Mouse (Mus musculus) kidney, postnatal 0 days (tissue): ENCODE results near the gene Fchsd2. TPM values are rescaled to one million over a fixed set of nuclear protein-coding genes. Genes with fewer than 3 reads are reported as not detected.

Experiments used
- ATAC-seq: fragments of 200-750 bp; cut with Nextera tagmentation; replicated peaks from 2 replicates; pipeline ENCODE4 v1.8.0; 2017; ENCODE audit warnings: low read depth, moderate number of reproducible peaks, moderate TSS enrichment, moderate library complexity; ENCODE audit not compliant: low FRiP score
- DNase-seq: peaks from one replicate; pipeline ENCODE4 v3.0.0-alpha.2; 2016; ENCODE audit warnings: low spot score
- H3K27ac ChIP-seq: fragments of 300-500 bp; sonication (generic); 2 replicates; pipeline ENCODE4 v1.5.1; 2014; ENCODE audit warnings: mild to moderate bottlenecking
- H3K27me3 ChIP-seq: fragments of 300-500 bp; sonication (generic); 2 replicates; pipeline ENCODE4 v1.6.1; 2014; ENCODE audit warnings: low read length, mixed read lengths; ENCODE audit not compliant: insufficient read depth
- H3K36me3 ChIP-seq: fragments of 300-500 bp; sonication (generic); 2 replicates; pipeline ENCODE4 v1.6.1; 2014; ENCODE audit warnings: low read length, mixed read lengths; ENCODE audit not compliant: insufficient read depth
- H3K4me1 ChIP-seq: fragments of 300-500 bp; sonication (generic); replicated peaks from 2 replicates; pipeline ENCODE4 v1.6.1; 2014; ENCODE audit warnings: antibody characterized with exemption, low read length, mixed read lengths; ENCODE audit not compliant: insufficient read depth
- H3K4me2 ChIP-seq: fragments of 300-500 bp; sonication (generic); 2 replicates; pipeline ENCODE4 v1.6.1; 2014; ENCODE audit warnings: mild to moderate bottlenecking, low read length, moderate library complexity, mixed read lengths
- H3K4me3 ChIP-seq: fragments of 300-500 bp; sonication (generic); replicated peaks from 2 replicates; pipeline ENCODE4 v1.5.1; 2014; ENCODE audit warnings: low read depth, low read length
- H3K9ac ChIP-seq: fragments of 300-500 bp; sonication (generic); 2 replicates; pipeline ENCODE4 v1.6.1; 2014; ENCODE audit warnings: low read depth, low read length
- H3K9me3 ChIP-seq: fragments of 300-500 bp; sonication (generic); replicated peaks from 2 replicates; pipeline ENCODE4 v1.6.1; 2016; ENCODE audit warnings: low read length, inconsistent platforms, mixed read lengths
- CTCF ChIP-seq: IDR thresholded peaks from 2 replicates; pipeline ENCODE4 v1.5.1; 2016; ENCODE audit warnings: antibody characterized with exemption, low read depth, mild to moderate bottlenecking, moderate library complexity
- WGBS: fragments of 180-500 bp; shearing (Covaris S2); extraction: QIAGEN DNeasy Blood & Tissue Kit; methylation state at CpG from one replicate; pipeline ENCODE4 v1.1.7; 2014; 5-methylcytosine and 5-hydroxymethylcytosine counted together
- polyA plus RNA-seq: library from polyadenylated mRNA; unstranded; fragments of >200 nt; fragmentation: Nextera tagmentation; extraction: Ambion mirVana; gene quantifications from 2 replicates; pipeline ENCODE4 v1.2.1, GENCODE M21; 2015

The Fchsd2 gene
- polyA plus RNA-seq, 1 experiment from 2014 or later, result 15.9 TPM

DNA sequence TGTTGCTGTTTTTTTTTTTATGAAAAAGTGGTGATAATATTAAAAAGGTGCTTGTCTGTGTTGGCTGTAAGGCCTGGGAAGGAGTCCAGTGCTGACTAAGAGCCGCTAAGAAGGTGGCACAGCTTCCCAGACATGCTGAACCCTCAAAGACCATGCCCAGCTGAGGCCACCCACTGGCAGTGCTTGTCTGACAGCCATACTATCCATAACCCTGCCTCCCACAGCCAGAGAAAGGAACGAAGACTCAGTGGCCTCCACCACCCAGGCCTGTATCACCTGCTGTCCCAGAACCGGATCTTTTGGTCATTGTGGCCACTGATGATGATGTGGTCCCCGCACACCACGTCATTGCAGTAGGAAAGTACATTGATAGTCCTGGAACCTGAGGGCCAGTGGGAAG is 198.5 kb downstream of the Fchsd2 start:
- Histone ChIP-seq H3K27ac (no peak overlapping the region), H3K36me3 (peaks cover 13% of the 10 kb centered on the region; the same call in 1 of the 2 replicates), H3K4me3 (no peak overlapping the region), H3K27me3 (no peaks in the 10 kb centered on the region), H3K9me3 (no peaks in the 10 kb centered on the region), H3K4me1 (no peaks in the 10 kb centered on the region), H3K4me2 (no peak overlapping the region), H3K9ac (no peak overlapping the region)
- DNase-seq (no peak), ATAC-seq (no peak)
- WGBS, result 89% methylated on average over 5 of the region's 5 CpGs
- no peak for TF ChIP-seq CTCF

DNA sequence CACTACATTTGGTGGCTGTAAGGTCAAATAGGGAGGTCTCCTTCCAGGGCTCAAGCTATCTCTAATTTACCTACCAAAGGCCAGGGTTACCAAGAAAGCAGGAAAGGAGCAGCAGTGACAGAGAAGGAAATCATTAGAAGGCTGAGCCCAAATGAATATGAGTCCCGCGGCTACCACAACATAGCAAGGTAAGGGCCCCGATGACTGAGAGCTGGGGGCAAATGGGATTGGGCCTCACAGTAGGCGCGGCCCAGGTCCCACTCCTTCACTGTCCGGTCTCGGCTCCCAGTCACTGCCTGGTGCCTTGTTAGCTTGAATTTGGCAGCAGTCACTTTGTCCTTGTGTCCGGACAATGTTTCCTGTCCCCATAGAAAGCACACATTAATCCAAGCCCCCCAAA is 199.0 kb downstream of the Fchsd2 start:
- no peaks in the 10 kb centered on the region for H3K9me3 ChIP-seq
- H3K4me2 ChIP-seq, result no peak overlapping the region
- H3K36me3 ChIP-seq, result peaks cover 13% of the 10 kb centered on the region; the same call in 1 of the 2 replicates
- DNase-seq (no peak), ATAC-seq (no peak)
- peaks cover 3% of the 10 kb centered on the region for H3K4me1 ChIP-seq
- no peak for TF ChIP-seq CTCF
- H3K4me3 ChIP-seq, result no peak overlapping the region
- no peak overlapping the region for H3K9ac ChIP-seq
- H3K27me3 ChIP-seq, result no peaks in the 10 kb centered on the region
- 93% methylated on average over 8 of the region's 8 CpGs for WGBS
- no peak overlapping the region for H3K27ac ChIP-seq

DNA sequence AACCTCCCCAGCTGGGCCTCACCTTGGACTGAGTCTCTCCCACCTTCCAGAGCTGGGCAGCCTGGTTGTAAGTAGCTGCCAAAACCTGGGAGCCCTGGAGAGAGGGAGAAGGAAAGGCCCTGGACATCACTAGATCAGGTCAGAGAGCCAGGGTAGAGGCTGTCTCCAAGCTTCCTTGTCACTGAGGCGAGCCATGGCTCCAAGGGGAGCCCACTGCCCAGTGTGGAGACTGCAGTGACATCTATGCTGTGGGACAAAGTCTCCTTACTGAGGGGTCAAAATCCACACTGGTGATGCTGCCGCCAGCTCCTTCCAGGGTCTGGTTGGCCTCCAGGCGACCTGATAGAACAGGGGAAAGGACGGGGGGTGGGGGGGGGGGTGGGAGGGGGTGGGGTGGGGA is 199.4 kb downstream of the Fchsd2 start:
- ATAC-seq (no peak), DNase-seq (no peak)
- WGBS, result 81% methylated on average over 2 of the region's 4 CpGs
- Histone ChIP-seq H3K27me3 (no peaks in the 10 kb centered on the region), H3K36me3 (peaks cover 13% of the 10 kb centered on the region; the same call in 1 of the 2 replicates), H3K27ac (no peak overlapping the region), H3K4me3 (no peak overlapping the region), H3K4me2 (no peak overlapping the region), H3K4me1 (peaks cover 7% of the 10 kb centered on the region), H3K9me3 (no peaks in the 10 kb centered on the region), H3K9ac (no peak overlapping the region)
- TF ChIP-seq CTCF, result no peak

DNA sequence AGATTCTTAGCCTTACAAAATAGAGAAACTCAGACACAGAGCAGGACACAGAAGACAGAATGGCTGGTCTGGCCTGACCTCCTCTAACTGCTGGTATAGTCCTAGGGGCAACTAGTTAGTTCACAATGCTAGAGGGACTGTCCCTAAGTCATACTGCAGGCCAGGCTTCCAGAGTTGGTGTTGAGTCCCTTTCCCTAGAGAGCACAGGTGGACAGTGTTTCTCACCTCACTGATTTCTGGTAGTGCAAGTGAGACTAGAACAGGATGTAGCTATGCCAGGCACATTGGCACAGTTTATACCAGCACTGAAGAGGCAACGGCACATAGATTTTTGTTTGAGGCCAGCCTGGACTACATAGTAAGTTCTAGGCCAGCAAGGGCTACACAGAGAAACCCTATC is 200.0 kb downstream of the Fchsd2 start:
- H3K36me3 ChIP-seq, result peaks cover 13% of the 10 kb centered on the region; the same call in 1 of the 2 replicates
- peaks cover 9% of the 10 kb centered on the region for H3K4me1 ChIP-seq
- DNase-seq (no peak), ATAC-seq (no peak)
- no peak overlapping the region for H3K4me3 ChIP-seq
- H3K27ac ChIP-seq, result no peak overlapping the region
- no peak overlapping the region for H3K4me2 ChIP-seq
- H3K9me3 ChIP-seq, result no peaks in the 10 kb centered on the region
- TF ChIP-seq CTCF, result no peak
- H3K9ac ChIP-seq, result no peak overlapping the region
- H3K27me3 ChIP-seq, result no peaks in the 10 kb centered on the region
- WGBS, result 93% methylated on average over 1 of the region's 1 CpGs

DNA sequence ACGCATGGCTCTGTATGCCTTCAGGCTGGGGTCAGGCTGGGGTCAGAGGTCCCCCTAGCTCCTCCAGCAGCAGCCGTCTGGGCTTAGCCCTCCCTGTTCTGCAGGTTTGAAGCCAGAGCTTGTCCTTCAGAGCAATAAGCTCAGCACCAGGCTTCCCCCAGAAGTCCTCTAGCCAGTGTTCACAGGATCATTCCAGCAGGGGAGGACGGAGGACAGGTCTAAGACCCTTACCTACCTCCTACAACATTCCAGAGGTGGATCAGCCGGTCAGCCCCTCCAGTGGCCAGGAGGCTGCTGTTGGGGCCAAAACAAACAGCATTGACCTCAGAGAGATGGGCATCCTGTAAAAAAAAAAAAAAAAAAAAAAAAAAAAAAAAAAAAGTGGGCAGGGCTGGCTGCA is 200.5 kb downstream of the Fchsd2 start:
- Histone ChIP-seq H3K27me3 (no peaks in the 10 kb centered on the region), H3K4me2 (no peak overlapping the region), H3K27ac (no peak overlapping the region), H3K4me1 (peaks cover 9% of the 10 kb centered on the region), H3K9ac (no peak overlapping the region), H3K36me3 (peaks cover 13% of the 10 kb centered on the region; the same call in 1 of the 2 replicates), H3K9me3 (no peaks in the 10 kb centered on the region), H3K4me3 (no peak overlapping the region)
- TF ChIP-seq CTCF, result no peak
- 51% methylated on average over 4 of the region's 4 CpGs for WGBS
- ATAC-seq (no peak), DNase-seq (no peak)

DNA sequence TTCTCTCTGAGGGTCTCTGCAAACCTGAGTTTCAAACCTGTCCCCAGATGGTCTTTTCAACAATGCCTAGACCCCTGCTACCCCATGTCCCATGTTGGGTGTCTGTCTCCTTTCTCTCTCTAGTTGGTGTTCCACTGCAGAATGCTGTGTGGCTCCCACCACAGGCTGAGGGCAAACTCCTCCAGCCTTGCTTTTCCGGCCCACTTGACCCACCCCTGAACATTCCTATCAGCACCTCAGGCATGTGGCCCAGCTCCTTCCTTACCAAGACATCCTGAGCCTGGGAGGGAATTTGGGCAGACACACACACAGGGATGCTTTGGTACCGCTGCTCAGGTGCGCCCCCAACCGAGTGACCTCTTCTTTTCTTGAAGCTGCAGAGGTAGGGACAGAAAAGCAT is 200.9 kb downstream of the Fchsd2 start:
- WGBS, result 63% methylated on average over 4 of the region's 4 CpGs
- peaks cover 9% of the 10 kb centered on the region for H3K4me1 ChIP-seq
- no peak for DNase-seq
- peak; percentile 3; the same call in 1 of the 2 replicates for TF ChIP-seq CTCF
- no peak overlapping the region for H3K27ac ChIP-seq
- no peak overlapping the region for H3K9ac ChIP-seq
- peaks cover 13% of the 10 kb centered on the region; the same call in 1 of the 2 replicates for H3K36me3 ChIP-seq
- ATAC-seq, result no peak
- no peaks in the 10 kb centered on the region for H3K27me3 ChIP-seq
- H3K4me2 ChIP-seq, result no peak overlapping the region
- H3K9me3 ChIP-seq, result no peaks in the 10 kb centered on the region
- H3K4me3 ChIP-seq, result no peak overlapping the region

DNA sequence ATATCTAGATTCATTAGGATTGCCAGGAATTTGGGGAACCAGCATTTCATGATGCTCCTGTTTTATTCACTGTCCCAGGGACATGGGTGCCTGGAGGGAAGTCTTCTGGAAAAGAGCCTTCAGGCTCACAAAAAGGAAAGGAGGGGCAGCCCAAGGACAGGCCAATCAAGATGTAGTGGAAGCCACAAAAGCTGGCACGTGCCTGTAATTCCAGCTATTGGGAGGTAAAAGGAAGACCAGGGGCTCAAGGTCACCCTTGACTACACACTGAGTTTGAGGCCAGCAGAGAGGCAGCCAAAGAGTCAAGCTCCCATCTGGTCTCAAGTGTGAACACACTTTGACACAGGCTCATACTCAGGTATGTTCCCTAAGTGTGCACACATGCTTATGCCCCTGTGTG is 202.8 kb downstream of the Fchsd2 start:
- Histone ChIP-seq H3K36me3 (0 out of 2 replicates have a peak, but pooled peaks cover 7% of the 10 kb centered on the region), H3K4me1 (peaks cover 9% of the 10 kb centered on the region), H3K9me3 (no peaks in the 10 kb centered on the region), H3K27ac (no peak overlapping the region), H3K27me3 (no peaks in the 10 kb centered on the region; the same call in 1 of the 2 replicates), H3K4me2 (no peak overlapping the region), H3K4me3 (no peak overlapping the region), H3K9ac (no peak overlapping the region)
- ATAC-seq (no peak), DNase-seq (no peak)
- TF ChIP-seq CTCF, result no peak
- 36% methylated on average over 1 of the region's 1 CpGs for WGBS
